27 mouse cellular contexts compared by ENCODE assay signal in genomic region chr14:59437398-59437797, GRCm38 (mm10).
"Had no signal": no experiment of that assay in that cellular context is flagged by ENCODE, and none has a peak within 500 bp of the region (broad histone marks: within the 10 kb centered on the region; RNA-seq: fewer than 3 reads in every experiment).

No protein-coding gene starts in this region.

- H3K4me2 ChIP-seq: embryonic facial prominence, embryonic 12.5 days; embryonic facial prominence, embryonic 13.5 days; embryonic facial prominence, embryonic 15.5 days; forebrain, embryonic 12.5 days; forebrain, embryonic 13.5 days; forebrain, embryonic 15.5 days had no signal

- H3K36me3 ChIP-seq: embryonic facial prominence, embryonic 10.5 days; embryonic facial prominence, embryonic 12.5 days; embryonic facial prominence, embryonic 13.5 days; embryonic facial prominence, embryonic 15.5 days; forebrain, embryonic 10.5 days; forebrain, embryonic 12.5 days; forebrain, embryonic 15.5 days had no signal

- ATAC-seq: forebrain, embryonic 13.5 days; forebrain, embryonic 14.5 days; forebrain, embryonic 15.5 days; forebrain, embryonic 16.5 days; forebrain, postnatal 0 days had no signal

- H3K4me3 ChIP-seq: embryonic facial prominence, embryonic 10.5 days; embryonic facial prominence, embryonic 12.5 days; embryonic facial prominence, embryonic 13.5 days; embryonic facial prominence, embryonic 15.5 days; erythroblast, embryonic 14.5 days; forebrain, embryonic 10.5 days; forebrain, embryonic 12.5 days; forebrain, embryonic 13.5 days; forebrain, embryonic 15.5 days; gastrocnemius, adult 2 months; heart, adult 2 months had no signal

- H3K27ac ChIP-seq: embryonic facial prominence, embryonic 10.5 days; embryonic facial prominence, embryonic 12.5 days; embryonic facial prominence, embryonic 13.5 days; embryonic facial prominence, embryonic 15.5 days; forebrain, embryonic 10.5 days; forebrain, embryonic 12.5 days; forebrain, embryonic 13.5 days; forebrain, embryonic 15.5 days; gastrocnemius, adult 2 months; heart, adult 2 months had no signal

- H3K4me1 ChIP-seq: embryonic facial prominence, embryonic 12.5 days had no signal

- H3K9ac ChIP-seq: embryonic facial prominence, embryonic 12.5 days; embryonic facial prominence, embryonic 13.5 days; embryonic facial prominence, embryonic 15.5 days; forebrain, embryonic 12.5 days; forebrain, embryonic 13.5 days; forebrain, embryonic 15.5 days; forebrain, postnatal 0 days had no signal

- H3K27me3 ChIP-seq: embryonic facial prominence, embryonic 12.5 days; embryonic facial prominence, embryonic 13.5 days; embryonic facial prominence, embryonic 15.5 days; forebrain, embryonic 12.5 days; forebrain, embryonic 13.5 days; forebrain, embryonic 15.5 days had no signal

- H3K9me3 ChIP-seq: embryonic facial prominence, embryonic 10.5 days; embryonic facial prominence, embryonic 12.5 days; embryonic facial prominence, embryonic 13.5 days; embryonic facial prominence, embryonic 15.5 days; forebrain, embryonic 10.5 days; forebrain, embryonic 12.5 days; forebrain, embryonic 13.5 days; forebrain, embryonic 15.5 days had no signal

- DNase-seq: cerebellum, adult 9-10 months; cerebellum, adult 9-11 months; cerebellum, postnatal 10 days; cerebellum, postnatal 14 days; cerebellum, postnatal 25 days; cerebellum, postnatal 36 days; embryo, embryonic 11 days; forebrain, postnatal 0 days; gastrocnemius, adult 2 months; gastrocnemius, postnatal 10 days; gastrocnemius, postnatal 14 days; gastrocnemius, postnatal 25 days; gastrocnemius, postnatal 36 days; heart, adult 11 months; heart, adult 18-20 months; heart, adult 2 months had no signal
